Mouse (Mus musculus) ovary, postnatal 36 days (tissue): ENCODE measurements around the gene Hs3st4.

Experiments used
- DNase-seq: peaks from one replicate; pipeline ENCODE4 v3.0.0; 2022; ENCODE audit warnings: low spot score, mixed read lengths

The Hs3st4 gene

DNA sequence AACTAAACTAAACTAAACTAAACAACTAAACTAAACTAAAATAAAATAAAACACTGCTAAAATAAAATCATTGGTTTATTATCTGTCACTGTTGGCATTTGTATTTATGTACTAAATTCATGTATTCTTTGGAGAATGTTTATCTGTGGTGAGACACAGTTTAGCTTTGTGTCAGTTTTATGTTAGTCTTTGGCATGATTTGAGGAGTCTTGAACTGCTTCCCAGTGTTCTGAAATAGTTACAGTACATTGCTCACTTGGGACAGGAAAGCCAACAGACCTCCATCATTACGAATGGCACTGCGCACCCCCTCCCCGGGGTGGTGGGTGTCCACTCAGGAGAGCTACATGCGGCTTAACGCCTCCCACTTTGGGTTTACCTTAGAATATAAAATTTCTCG, 158.6 kb downstream of the Hs3st4 start:
- DNase-seq: no peak

DNA sequence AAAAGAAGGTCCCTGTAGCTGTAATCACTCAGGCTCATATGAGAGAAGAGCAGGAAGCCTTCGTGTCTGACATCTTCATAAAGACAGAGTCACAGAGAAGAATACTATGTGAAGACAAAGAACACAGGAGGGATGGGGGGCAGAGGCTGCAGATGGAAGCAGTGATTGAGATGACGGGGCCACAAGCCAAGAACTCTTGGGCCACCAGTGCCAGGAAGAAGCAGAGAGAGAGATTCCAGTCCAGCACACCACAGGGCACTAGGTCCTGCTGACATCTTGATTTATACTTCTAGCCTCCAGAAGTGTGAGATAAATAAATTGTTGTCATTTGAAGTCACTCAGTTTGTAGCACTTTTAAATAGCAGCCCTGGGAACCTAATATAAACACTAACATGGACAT, 168.2 kb downstream of the Hs3st4 start:
- DNase-seq: no peak

DNA sequence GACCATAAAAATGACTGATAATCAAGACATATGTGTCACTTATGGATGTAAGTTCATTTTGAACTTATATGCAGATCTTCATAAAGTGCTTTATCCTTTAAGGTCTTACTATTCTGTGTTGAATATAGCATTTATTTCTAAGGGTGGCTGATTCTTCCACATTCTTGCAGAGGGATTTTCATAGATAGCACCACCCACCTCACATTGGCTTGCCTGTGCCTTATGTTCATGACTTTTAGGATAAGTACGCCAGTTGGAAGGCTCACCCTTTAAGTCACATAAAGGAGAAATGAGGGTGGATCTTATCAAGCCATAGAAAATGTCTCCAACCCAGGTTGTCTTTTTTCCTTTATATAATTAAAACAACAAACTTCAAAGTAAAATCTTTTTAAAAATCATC, 180.6 kb downstream of the Hs3st4 start:
- no peak for DNase-seq

DNA sequence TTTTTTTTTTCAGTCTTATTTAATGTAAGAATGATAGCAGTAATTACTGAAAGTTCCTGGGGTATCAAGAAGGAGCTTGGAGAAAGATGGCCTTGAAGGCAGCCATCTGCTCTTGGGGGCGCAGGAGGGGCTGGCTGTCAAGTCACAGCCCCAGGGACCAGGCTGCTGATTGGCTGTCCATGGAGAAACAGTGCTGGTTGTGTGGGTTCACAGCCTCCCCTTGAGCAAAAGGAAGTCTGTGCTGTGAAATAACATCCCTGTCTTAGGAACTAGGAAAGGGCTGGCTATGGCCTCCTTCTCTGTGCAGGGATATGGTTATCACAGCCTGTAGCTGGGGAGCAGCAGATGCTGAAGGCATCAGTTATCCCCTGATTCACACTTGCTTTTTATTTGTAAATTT, 183.6 kb downstream of the Hs3st4 start:
- DNase-seq: no peak

GRCm38 (mm10) chr7:124168796-124169195, 186.1 kb downstream of the Hs3st4 start:
- no peak for DNase-seq

- no peak for DNase-seq
Measured at GRCm38 (mm10) chr7:124170001-124170400, 187.3 kb downstream of the Hs3st4 start.

GRCm38 (mm10) chr7:124171992-124172391, 189.3 kb downstream of the Hs3st4 start:
- DNase-seq: no peak

GRCm38 (mm10) chr7:124180926-124181325, 198.3 kb downstream of the Hs3st4 start:
- no peak for DNase-seq

GRCm38 (mm10) chr7:124184693-124185092, 202.0 kb downstream of the Hs3st4 start:
- no peak for DNase-seq

GRCm38 (mm10) chr7:124198811-124199570, 216.3 kb downstream of the Hs3st4 start:
- no peak for DNase-seq

GRCm38 (mm10) chr7:124216921-124217320, 234.3 kb downstream of the Hs3st4 start:
- DNase-seq: no peak

DNA sequence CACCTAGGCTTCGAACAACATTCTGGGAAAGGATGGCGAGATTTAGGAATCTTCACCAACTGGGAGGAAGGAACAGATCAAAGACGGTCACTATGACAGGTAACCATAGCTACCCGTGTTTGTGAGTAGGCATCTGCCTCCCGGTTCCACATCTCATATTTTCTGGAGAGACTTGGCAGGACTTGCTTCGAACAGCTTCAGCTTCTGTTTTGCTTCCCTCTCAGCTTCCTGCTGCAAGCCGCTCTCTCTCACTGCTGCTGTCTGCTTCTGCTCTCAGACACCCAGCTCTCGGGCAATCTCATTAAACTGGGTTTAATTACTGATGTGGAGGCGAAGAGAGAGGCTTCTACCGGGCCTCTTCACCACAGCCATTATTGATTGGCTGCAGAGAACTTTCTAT, 237.9 kb downstream of the Hs3st4 start:
- no peak for DNase-seq

- no peak for DNase-seq
Measured at GRCm38 (mm10) chr7:124237896-124238670, 255.4 kb downstream of the Hs3st4 start.

DNA sequence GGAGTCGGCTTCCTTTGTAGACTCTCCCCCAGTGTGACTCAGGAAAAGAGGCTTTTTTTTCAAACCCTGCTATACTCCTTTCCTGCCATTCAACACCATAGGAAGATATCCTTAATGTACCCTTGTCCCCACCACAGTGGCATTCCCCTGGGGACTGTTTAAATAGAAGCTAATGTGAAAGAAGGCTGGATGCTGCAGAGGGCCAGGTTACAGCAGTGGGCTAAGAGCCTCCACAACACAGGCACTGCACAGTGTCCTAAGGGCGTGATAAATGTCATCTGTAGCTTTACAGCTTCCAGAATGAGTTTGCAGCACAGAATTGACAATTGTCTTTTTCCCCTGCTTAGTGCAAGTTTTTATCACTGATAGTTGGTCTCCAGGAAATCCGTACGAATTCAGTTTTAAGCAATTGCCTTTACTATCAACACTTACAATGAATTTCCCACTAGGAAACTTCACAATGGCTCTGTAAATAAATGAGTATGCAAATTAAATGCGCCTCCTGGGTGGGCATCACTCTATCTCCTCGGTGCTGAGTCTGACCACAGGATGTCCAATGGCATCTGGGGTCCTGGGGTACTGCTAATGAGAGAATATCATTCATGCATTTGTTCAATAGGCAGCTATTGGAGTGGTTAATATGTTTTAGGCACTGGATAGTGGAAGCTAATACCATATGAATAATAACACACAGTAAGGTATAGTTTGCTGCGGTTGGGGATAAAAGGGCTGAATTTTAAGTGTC, 257.4 kb downstream of the Hs3st4 start:
- no peak for DNase-seq

DNA sequence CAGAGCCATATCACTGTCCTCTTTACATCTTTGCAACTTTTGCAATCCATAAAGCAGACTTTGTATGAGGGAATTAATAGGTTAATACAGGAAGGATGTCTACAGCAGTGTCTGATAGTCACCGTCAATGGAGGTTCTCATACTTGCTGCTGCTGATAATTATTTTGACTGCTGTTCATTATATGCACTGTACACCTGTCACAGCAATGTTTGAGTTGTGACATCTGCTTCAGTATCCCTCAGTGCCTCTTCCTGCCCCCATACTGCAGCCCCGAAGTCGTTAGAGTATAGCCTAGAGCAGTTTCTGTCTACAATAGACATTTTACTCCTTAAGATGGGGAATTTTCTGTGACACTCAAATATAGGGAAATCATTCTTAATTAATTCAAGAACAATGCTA, 267.2 kb downstream of the Hs3st4 start:
- DNase-seq: no peak

- DNase-seq: no peak
Measured at GRCm38 (mm10) chr7:124250566-124250965, 267.9 kb downstream of the Hs3st4 start.

- DNase-seq: no peak
Measured at GRCm38 (mm10) chr7:124258419-124258818, 275.8 kb downstream of the Hs3st4 start.

DNA sequence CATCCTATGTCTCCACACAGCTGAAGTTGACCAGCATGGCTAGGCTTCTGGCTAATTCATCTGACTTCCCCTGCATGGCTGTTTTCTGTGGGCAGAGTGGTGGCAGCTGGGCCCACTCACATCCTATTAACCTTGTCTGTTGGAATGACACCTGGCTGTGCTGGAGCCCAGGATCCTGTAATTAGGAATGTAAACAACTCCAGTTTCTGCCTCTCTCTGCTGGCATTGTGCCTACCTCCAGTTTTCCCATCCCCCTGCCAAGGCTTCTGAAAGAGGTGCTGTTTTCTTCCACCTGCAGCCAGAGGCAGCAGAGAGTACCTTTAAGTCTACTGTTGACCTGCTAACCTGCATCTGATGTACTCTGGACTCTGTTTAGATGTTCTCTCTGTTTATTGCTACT, 288.1 kb downstream of the Hs3st4 start:
- no peak for DNase-seq

GRCm38 (mm10) chr7:124289873-124290272, 307.2 kb downstream of the Hs3st4 start:
- DNase-seq: no peak

- DNase-seq: no peak
Measured at GRCm38 (mm10) chr7:124319451-124319850, 336.8 kb downstream of the Hs3st4 start.

DNA sequence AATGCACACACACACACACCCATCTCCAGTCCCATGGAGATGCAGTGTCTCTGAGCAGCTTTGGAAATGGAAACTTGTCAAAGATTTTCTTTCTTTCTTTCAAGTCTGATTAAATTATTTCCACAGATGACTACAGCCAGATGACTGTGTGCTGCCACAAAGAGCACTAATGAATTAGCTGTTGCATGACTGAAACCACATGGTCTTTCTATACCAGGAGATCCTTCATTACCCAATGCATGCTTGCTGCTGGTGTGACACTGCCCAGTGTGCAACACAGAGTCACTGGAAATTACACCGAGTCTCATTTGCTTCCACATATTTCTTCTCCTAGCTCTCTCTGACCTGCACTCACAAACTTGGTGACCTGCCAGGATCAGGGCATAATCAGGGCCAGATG, 353.0 kb downstream of the Hs3st4 start:
- DNase-seq: no peak

DNA sequence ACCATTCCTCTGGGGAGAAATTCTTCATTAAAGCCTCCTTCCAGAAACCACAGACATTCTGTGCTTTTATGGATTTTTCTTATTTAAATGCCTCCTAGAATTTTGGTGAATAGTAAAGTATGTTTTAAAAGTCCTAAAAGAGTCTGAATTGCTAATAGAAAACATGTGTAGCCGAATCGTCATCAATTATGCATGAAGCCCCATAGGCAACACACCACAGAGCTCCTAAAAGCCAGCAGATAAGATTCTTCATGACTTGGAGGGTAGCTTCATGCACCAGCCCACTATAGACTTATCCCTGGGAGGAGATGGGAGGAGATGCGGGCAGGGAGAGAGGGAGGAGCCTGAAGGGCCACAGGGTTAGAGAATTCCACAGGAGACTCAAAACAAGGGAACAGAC, 358.8 kb downstream of the Hs3st4 start:
- DNase-seq: no peak
